Mouse (Mus musculus) frontal cortex, postnatal 25 days (tissue): ENCODE data around the gene Mrpl57.

Source experiments
- DNase-seq, 2 experiments: peaks; one replicate each; pipeline ENCODE4 v3.0.0; 2022; ENCODE audit warnings: low spot score in 2 of 2

The Mrpl57 gene

DNA sequence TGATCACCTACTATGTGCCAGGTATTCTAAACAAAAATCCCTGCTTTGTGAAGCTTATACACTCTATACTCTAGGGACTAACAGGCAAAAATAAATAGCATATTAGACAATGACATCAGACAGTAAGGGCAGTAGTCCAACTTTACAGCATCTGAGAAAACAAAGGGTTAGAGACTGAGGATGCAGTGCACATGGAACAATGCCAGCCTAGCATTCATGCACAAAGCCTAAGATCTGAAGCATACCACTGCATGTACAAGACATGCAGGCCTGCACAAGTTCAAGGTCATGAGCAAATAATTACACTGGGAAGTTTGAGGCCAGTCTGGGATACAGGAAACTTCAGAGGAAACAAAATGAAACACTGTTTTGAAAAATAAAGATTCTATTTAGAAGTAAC is 33.5 kb downstream of the Mrpl57 start:
- no peak for DNase-seq

DNA sequence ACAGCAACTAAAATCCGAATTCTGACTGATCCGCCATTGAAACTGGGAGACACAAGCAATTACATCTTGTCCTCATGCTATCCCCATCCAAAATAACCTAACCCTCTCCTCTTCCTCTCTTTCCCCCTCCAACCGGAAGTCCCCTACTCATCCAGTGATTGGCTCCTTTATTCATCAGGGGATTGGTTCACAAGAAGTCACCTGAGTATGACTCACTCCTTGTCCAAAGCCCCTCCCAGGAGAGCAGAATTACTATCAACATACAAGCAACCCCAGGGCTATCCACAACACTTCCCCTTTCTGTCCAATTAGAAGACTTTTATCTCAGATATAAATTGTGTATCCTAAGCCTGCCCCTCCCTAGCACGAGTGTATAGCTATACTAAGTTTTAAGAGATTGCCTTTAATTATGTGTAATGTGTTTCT is 36.0 kb downstream of the Mrpl57 start:
- no peak for DNase-seq

- no peak for DNase-seq
These were observed 37.1 kb downstream of the Mrpl57 start for GRCm38 (mm10) chr14:57863129-57863528.

GRCm38 (mm10) chr14:57865256-57865655 is 39.2 kb downstream of the Mrpl57 start:
- no peak for DNase-seq

DNA sequence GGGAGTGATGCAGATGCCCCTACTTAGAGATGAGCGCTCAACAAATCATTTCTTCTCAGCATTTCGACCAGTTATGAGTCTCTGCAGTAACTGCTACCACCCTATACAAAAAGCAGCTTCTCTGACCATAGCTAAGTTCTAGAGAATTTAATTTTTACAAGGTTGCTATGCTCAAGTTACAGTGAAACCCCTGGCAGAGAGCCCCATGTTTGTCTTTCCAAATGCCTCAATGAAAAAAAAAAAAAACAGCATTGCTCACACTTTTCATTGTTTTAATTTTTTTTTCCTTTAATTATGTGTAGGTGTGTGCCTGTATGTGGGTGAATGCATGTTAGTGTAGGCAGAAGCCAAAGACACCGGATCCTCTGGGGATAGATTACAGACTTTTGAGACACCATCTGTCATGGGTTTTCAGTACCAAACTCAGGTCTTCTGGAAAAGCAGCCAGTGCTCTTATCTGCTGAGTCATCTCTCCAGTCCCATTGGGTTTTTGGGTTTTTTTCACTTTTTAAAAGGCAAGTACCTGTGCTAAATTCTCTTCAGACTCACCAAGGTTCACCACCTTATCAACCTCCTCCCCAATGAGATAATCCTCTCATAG is 40.7 kb downstream of the Mrpl57 start:
- no peak for DNase-seq

DNA sequence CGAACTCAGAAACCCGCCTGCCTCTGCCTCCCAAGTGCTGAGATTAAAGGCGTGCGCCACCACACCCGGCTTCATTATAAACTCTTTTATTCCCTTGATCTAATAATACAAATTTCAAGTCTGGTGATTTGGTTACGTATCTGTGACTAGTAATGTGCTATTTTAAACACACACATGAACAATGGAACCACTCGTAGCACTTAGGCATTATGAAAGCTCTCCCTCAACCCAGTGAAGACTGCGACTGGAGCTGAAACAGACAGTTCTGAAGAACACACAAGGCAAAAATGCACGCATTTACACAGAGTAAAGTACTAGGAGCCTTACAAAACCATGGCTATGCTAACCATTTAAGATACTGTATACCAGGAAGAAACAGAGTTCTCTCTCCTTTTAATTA is 51.9 kb downstream of the Mrpl57 start:
- no peak for DNase-seq
